Mouse (Mus musculus) midbrain, postnatal 0 days (tissue): ENCODE results near the gene Trhde. TPM values are rescaled to one million over a fixed set of nuclear protein-coding genes. Genes with fewer than 3 reads are reported as not detected.
A peak's percentile ranks its signal among the peaks of the same experiment; 100 is the strongest.

ENCODE experiments used
- ATAC-seq: fragments of 200-750 bp; cut with Nextera tagmentation; 2 replicates; pipeline ENCODE4 v1.8.0; 2017; ENCODE audit warnings: moderate number of reproducible peaks, mild to moderate bottlenecking, moderate TSS enrichment, moderate library complexity; ENCODE audit not compliant: low FRiP score
- DNase-seq: peaks from one replicate; pipeline ENCODE4 v3.0.0-alpha.2; 2015; ENCODE audit warnings: low spot score
- H3K27ac ChIP-seq: fragments of 300-500 bp; sonication (generic); 2 replicates; pipeline ENCODE4 v1.5.1; 2014; ENCODE audit warnings: low read depth, mild to moderate bottlenecking, low read length, mixed read lengths
- H3K27me3 ChIP-seq: fragments of 300-500 bp; sonication (generic); 2 replicates; pipeline ENCODE4 v1.6.1; 2014; ENCODE audit warnings: low read length, control low read depth, mixed read lengths; ENCODE audit not compliant: insufficient read depth
- H3K36me3 ChIP-seq: fragments of 300-500 bp; sonication (generic); 2 replicates; pipeline ENCODE4 v1.6.1; 2014; ENCODE audit warnings: low read length, control low read depth, mixed read lengths; ENCODE audit not compliant: insufficient read depth
- H3K4me1 ChIP-seq: fragments of 300-500 bp; sonication (generic); 2 replicates; pipeline ENCODE4 v1.6.1; 2014; ENCODE audit warnings: mild to moderate bottlenecking, control low read depth, antibody characterized with exemption, low read length, mixed read lengths; ENCODE audit not compliant: insufficient read depth
- H3K4me2 ChIP-seq: fragments of 300-500 bp; sonication (generic); 2 replicates; pipeline ENCODE4 v1.6.1; 2014; ENCODE audit warnings: low read depth, mild to moderate bottlenecking, low read length, mixed read lengths; ENCODE audit not compliant: poor library complexity, severe bottlenecking
- H3K4me3 ChIP-seq: fragments of 300-500 bp; sonication (generic); 2 replicates; pipeline ENCODE4 v1.5.1; 2014; ENCODE audit warnings: low read depth, mild to moderate bottlenecking, low read length, moderate library complexity
- H3K9ac ChIP-seq: fragments of 300-500 bp; sonication (generic); replicated peaks from 2 replicates; pipeline ENCODE4 v1.6.1; 2014; ENCODE audit warnings: mild to moderate bottlenecking, low read length, moderate library complexity, mixed read lengths; ENCODE audit not compliant: poor library complexity, severe bottlenecking
- H3K9me3 ChIP-seq: fragments of 300-500 bp; sonication (generic); 2 replicates; pipeline ENCODE4 v1.6.1; 2016; ENCODE audit warnings: low read length, control low read depth
- CTCF ChIP-seq: IDR thresholded peaks from 2 replicates; pipeline ENCODE4 v1.5.1; 2016; ENCODE audit warnings: antibody characterized with exemption, mild to moderate bottlenecking
- WGBS: fragments of 180-500 bp; shearing (Covaris S2); extraction: QIAGEN DNeasy Blood & Tissue Kit; methylation state at CpG from one replicate; pipeline ENCODE4 v1.1.7; 2014; 5-methylcytosine and 5-hydroxymethylcytosine counted together
- polyA plus RNA-seq: library from polyadenylated mRNA; unstranded; fragments of >200 nt; fragmentation: Nextera tagmentation; extraction: Ambion mirVana; gene quantifications from 2 replicates; pipeline ENCODE4 v1.2.1, GENCODE M21; 2015
- total RNA-seq: library from RNA; depleted of rRNA; stranded (reverse); fragments of >200 nt; gene quantifications from 2 replicates; pipeline ENCODE4 v1.2.3, GENCODE M21; 2014

Gene Trhde
- total and polyA plus RNA-seq, 2 experiments from 2014 or later, result 5.5 to 22.6 TPM

GRCm38 (mm10) chr10:114797664-114798063 is 4.4 kb downstream of the Trhde start:
- H3K4me2 ChIP-seq, result no peak overlapping the region
- 0 out of 2 replicates have a peak, but pooled peaks cover 4% of the 10 kb centered on the region for H3K27me3 ChIP-seq
- H3K36me3 ChIP-seq, result no peaks in the 10 kb centered on the region
- no peaks in the 10 kb centered on the region for H3K9me3 ChIP-seq
- WGBS, result 89% methylated on average over 1 of the region's 1 CpGs
- ATAC-seq (no peak), DNase-seq (no peak)
- no peak for TF ChIP-seq CTCF
- H3K4me3 ChIP-seq, result no peak overlapping the region
- no peak overlapping the region for H3K27ac ChIP-seq
- H3K4me1 ChIP-seq, result 0 out of 2 replicates have a peak, but pooled peaks cover 2% of the 10 kb centered on the region
- no peak overlapping the region for H3K9ac ChIP-seq

- no peak for TF ChIP-seq CTCF
- H3K27ac ChIP-seq, result no peak overlapping the region
- H3K36me3 ChIP-seq, result no peaks in the 10 kb centered on the region
- DNase-seq (no peak), ATAC-seq (no peak)
- 0 out of 2 replicates have a peak, but pooled peaks cover 2% of the 10 kb centered on the region for H3K4me1 ChIP-seq
- H3K4me2 ChIP-seq, result peak overlapping the region; percentile 12; the same call in 1 of the 2 replicates
- no peak overlapping the region for H3K4me3 ChIP-seq
- H3K9me3 ChIP-seq, result no peaks in the 10 kb centered on the region
- 81% methylated on average over 5 of the region's 5 CpGs for WGBS
- H3K9ac ChIP-seq, result no peak overlapping the region
- 0 out of 2 replicates have a peak, but pooled peaks cover 4% of the 10 kb centered on the region for H3K27me3 ChIP-seq
Observed at GRCm38 (mm10) chr10:114796872-114797271, 5.2 kb downstream of the Trhde start.

GRCm38 (mm10) chr10:114794214-114794613 is 7.9 kb downstream of the Trhde start:
- ATAC-seq (no peak), DNase-seq (peak; percentile 32)
- no peak overlapping the region for H3K4me3 ChIP-seq
- no peaks in the 10 kb centered on the region for H3K9me3 ChIP-seq
- peak overlapping the region; percentile 4; the same call in 1 of the 2 replicates for H3K4me2 ChIP-seq
- 0 out of 2 replicates have a peak, but pooled peaks cover 2% of the 10 kb centered on the region for H3K4me1 ChIP-seq
- no peak overlapping the region for H3K27ac ChIP-seq
- no peak for TF ChIP-seq CTCF
- 38% methylated on average over 6 of the region's 6 CpGs for WGBS
- H3K27me3 ChIP-seq, result no peaks in the 10 kb centered on the region
- H3K36me3 ChIP-seq, result no peaks in the 10 kb centered on the region
- H3K9ac ChIP-seq, result no peak overlapping the region

- Histone ChIP-seq H3K9me3 (no peaks in the 10 kb centered on the region), H3K36me3 (no peaks in the 10 kb centered on the region), H3K27ac (no peak overlapping the region), H3K4me3 (no peak overlapping the region), H3K4me1 (no peaks in the 10 kb centered on the region), H3K4me2 (no peak overlapping the region), H3K27me3 (no peaks in the 10 kb centered on the region), H3K9ac (no peak overlapping the region)
- 70% methylated on average over 4 of the region's 4 CpGs for WGBS
- TF ChIP-seq CTCF, result no peak
- DNase-seq (no peak), ATAC-seq (no peak)
Observed at GRCm38 (mm10) chr10:114765914-114766313, 36.2 kb downstream of the Trhde start.

- Histone ChIP-seq H3K4me3 (no peak overlapping the region), H3K4me1 (no peaks in the 10 kb centered on the region), H3K9me3 (no peaks in the 10 kb centered on the region), H3K4me2 (no peak overlapping the region), H3K27ac (no peak overlapping the region), H3K27me3 (no peaks in the 10 kb centered on the region), H3K36me3 (no peaks in the 10 kb centered on the region), H3K9ac (no peak overlapping the region)
- no peak for TF ChIP-seq CTCF
- DNase-seq, result no peak
- WGBS, result 79% methylated on average over 7 of the region's 7 CpGs
- ATAC-seq, result no peak
Observed at GRCm38 (mm10) chr10:114762125-114762524, 40.0 kb downstream of the Trhde start.

- no peaks in the 10 kb centered on the region for H3K27me3 ChIP-seq
- no peak for TF ChIP-seq CTCF
- H3K9me3 ChIP-seq, result no peaks in the 10 kb centered on the region
- no peaks in the 10 kb centered on the region for H3K36me3 ChIP-seq
- DNase-seq, result no peak
- H3K9ac ChIP-seq, result no peak overlapping the region
- 70% methylated on average over 3 of the region's 3 CpGs for WGBS
- ATAC-seq, result no peak
- H3K4me3 ChIP-seq, result no peak overlapping the region
- H3K4me1 ChIP-seq, result no peaks in the 10 kb centered on the region
- no peak overlapping the region for H3K27ac ChIP-seq
- no peak overlapping the region for H3K4me2 ChIP-seq
Observed at GRCm38 (mm10) chr10:114759240-114759639, 42.9 kb downstream of the Trhde start.
